ENCODE assay signal across 8 mouse cellular contexts in genomic region chr11:98762756-98763501, GRCm38 (mm10). TPM values are rescaled to one million over a fixed set of nuclear protein-coding genes. Genes with fewer than 3 reads are reported as not detected.
DNase-seq lines count a peak whose midpoint lies in the region; ATAC-seq and TF ChIP-seq lines count a peak whose summit lies in the region.

No protein-coding gene starts in this region.

- H3K4me3 ChIP-seq in layer of hippocampus, adult 2 months: no peak overlapping the region
- H3K4me3 ChIP-seq in embryonic facial prominence, embryonic 14.5 days (ENCODE audit: low read depth, low read length): no peak overlapping the region
- H3K4me3 ChIP-seq in liver, embryonic 11.5 days (ENCODE audit: low read depth, low read length): no peak overlapping the region
- no peak overlapping the region for H3K4me3 ChIP-seq in stomach, postnatal 0 days (ENCODE audit: low read depth, low read length)

- ATAC-seq in embryonic facial prominence, embryonic 14.5 days (ENCODE audit: low read depth): peak; percentile 54
- no peak for ATAC-seq in liver, embryonic 11.5 days (replicated peaks; ENCODE audit: low FRiP score)
- peak; percentile 74 for ATAC-seq in stomach, postnatal 0 days (ENCODE audit: low FRiP score, low TSS enrichment)

- DNase-seq in adrenal gland, adult (ENCODE audit: inconsistent age in 2 of 2, low spot score in 1 of 2): peak; percentile 61 to 89
- no peak for DNase-seq in adrenal gland, adult 8-10 months
- DNase-seq in layer of hippocampus, adult 2 months (ENCODE audit: low spot score in 2 of 2): peak in 1 of 2 experiments; percentile 53
- DNase-seq in layer of hippocampus, adult 9-10 months (ENCODE audit: low spot score): no peak
- DNase-seq in embryonic facial prominence, embryonic 14.5 days (ENCODE audit: low spot score): peak; percentile 93
- no peak for DNase-seq in liver, embryonic 11.5 days (ENCODE audit: low spot score)
- peak; percentile 73 for DNase-seq in stomach, postnatal 0 days (ENCODE audit: low spot score)
- no peak for DNase-seq in spleen, adult 18-20 months

- TF ChIP-seq CTCF in layer of hippocampus, adult 2 months (conservative IDR thresholded peaks at IDR 0.05): peak; percentile 76
- peak; percentile 73 for TF ChIP-seq CTCF in stomach, postnatal 0 days (IDR thresholded peaks at IDR 0.05; ENCODE audit: low read depth)

- H3K9me3 ChIP-seq in embryonic facial prominence, embryonic 14.5 days (ENCODE audit: control insufficient read depth, low read length): no peaks in the 10 kb centered on the region
- no peaks in the 10 kb centered on the region for H3K9me3 ChIP-seq in liver, embryonic 11.5 days (ENCODE audit: control insufficient read depth, low read length)
- H3K9me3 ChIP-seq in stomach, postnatal 0 days (ENCODE audit: control insufficient read depth, low read length): no peaks in the 10 kb centered on the region

- H3K27ac ChIP-seq in layer of hippocampus, adult 2 months: peak overlapping the region; percentile 55; the same call in 1 of the 2 replicates
- peak overlapping the region; percentile 55; the same call in 1 of the 2 replicates for H3K27ac ChIP-seq in embryonic facial prominence, embryonic 14.5 days (replicated peaks; ENCODE audit: low read depth, low read length)
- H3K27ac ChIP-seq in liver, embryonic 11.5 days (ENCODE audit: low read depth, low read length): peak overlapping the region; percentile 35; the same call in 1 of the 2 replicates
- H3K27ac ChIP-seq in stomach, postnatal 0 days (replicated peaks): peak overlapping the region; percentile 74

- no peak overlapping the region for H3K9ac ChIP-seq in embryonic facial prominence, embryonic 14.5 days (ENCODE audit: low read depth, low read length)
- H3K9ac ChIP-seq in liver, embryonic 11.5 days (ENCODE audit: low read depth, low read length): no peak overlapping the region
- H3K9ac ChIP-seq in stomach, postnatal 0 days (ENCODE audit: low read length): no peak overlapping the region

- H3K4me2 ChIP-seq in embryonic facial prominence, embryonic 14.5 days (ENCODE audit: low read depth, low read length): no peak overlapping the region
- no peak overlapping the region for H3K4me2 ChIP-seq in liver, embryonic 11.5 days
- 0 out of 2 replicates have a peak overlapping the region, but pooled peaks have one; percentile 8 for H3K4me2 ChIP-seq in stomach, postnatal 0 days (replicated peaks; ENCODE audit: low read depth)

- H3K4me1 ChIP-seq in embryonic facial prominence, embryonic 14.5 days (ENCODE audit: control insufficient read depth, insufficient read depth, low read length): peaks cover 27% of the 10 kb centered on the region
- peaks cover 41% of the 10 kb centered on the region for H3K4me1 ChIP-seq in liver, embryonic 11.5 days (replicated peaks; ENCODE audit: control insufficient read depth, insufficient read depth, low read length)
- H3K4me1 ChIP-seq in stomach, postnatal 0 days (replicated peaks; ENCODE audit: control insufficient read depth, insufficient read depth): peaks cover 8% of the 10 kb centered on the region; the same call in 1 of the 2 replicates

- 63% methylated on average over 17 of the region's 17 CpGs for WGBS in embryonic facial prominence, embryonic 14.5 days
- WGBS in liver, embryonic 11.5 days: 66% methylated on average over 17 of the region's 17 CpGs
- 53% methylated on average over 17 of the region's 17 CpGs for WGBS in stomach, postnatal 0 days

- TF ChIP-seq EP300 in stomach, postnatal 0 days (optimal IDR thresholded peaks at IDR 0.05): no peak

- no peaks in the 10 kb centered on the region for H3K27me3 ChIP-seq in embryonic facial prominence, embryonic 14.5 days (replicated peaks; ENCODE audit: control insufficient read depth, insufficient read depth, low read length)
- H3K27me3 ChIP-seq in liver, embryonic 11.5 days (replicated peaks; ENCODE audit: control insufficient read depth, insufficient read depth, low read length): no peaks in the 10 kb centered on the region
- H3K27me3 ChIP-seq in stomach, postnatal 0 days (ENCODE audit: control insufficient read depth, insufficient read depth, low read length): no peaks in the 10 kb centered on the region

- peaks cover 57% of the 10 kb centered on the region for H3K36me3 ChIP-seq in embryonic facial prominence, embryonic 14.5 days (ENCODE audit: control insufficient read depth, insufficient read depth, low read length)
- peaks cover 28% of the 10 kb centered on the region for H3K36me3 ChIP-seq in liver, embryonic 11.5 days (ENCODE audit: control insufficient read depth, insufficient read depth, low read length)
- peaks cover 19% of the 10 kb centered on the region for H3K36me3 ChIP-seq in stomach, postnatal 0 days (ENCODE audit: control insufficient read depth, insufficient read depth, low read length)

RNA-seq across cellular contexts. Expression of gene Nr1d1, which starts 12.2 kb away (rescaled TPM):
- total RNA-seq in adrenal gland, adult 8-10 months (2022): 100 to 1,000 TPM; 140 to 286 (median 201) TPM
- 10 to 100 TPM; 93.2 to 94.0 TPM for total RNA-seq in layer of hippocampus, adult 2 months (2021)
- 1.1 and 1.9 TPM in 2 replicates for polyA plus RNA-seq in embryonic facial prominence, embryonic 14.5 days (2014; fragmentation: Nextera tagmentation; extraction: Ambion mirVana)
- 2.1 and 2.7 TPM in 2 replicates for polyA plus RNA-seq in liver, embryonic 11.5 days (2014; fragmentation: Nextera tagmentation; extraction: Ambion mirVana)
- 7.5 and 7.9 TPM in 2 replicates for polyA plus RNA-seq in stomach, postnatal 0 days (2015; fragmentation: Nextera tagmentation; extraction: Ambion mirVana)

RNA-seq across cellular contexts. Expression of gene Thra, which starts 22.5 kb away (rescaled TPM):
- total RNA-seq in adrenal gland, adult 8-10 months (2022): 100 to 1,000 TPM in 1 of 4 experiments, 10 to 100 TPM in 3; 67.1 to 111 (median 82.9) TPM
- total RNA-seq in layer of hippocampus, adult 2 months (2021): 1,000 to 10,000 TPM in 1 of 2 experiments, 100 to 1,000 TPM in 1; 996 to 1,082 TPM
- 57.7 and 62.2 TPM in 2 replicates for polyA plus RNA-seq in embryonic facial prominence, embryonic 14.5 days (2014; fragmentation: Nextera tagmentation; extraction: Ambion mirVana)
- 26.6 and 31.6 TPM in 2 replicates for polyA plus RNA-seq in liver, embryonic 11.5 days (2014; fragmentation: Nextera tagmentation; extraction: Ambion mirVana)
- polyA plus RNA-seq in stomach, postnatal 0 days (2015; fragmentation: Nextera tagmentation; extraction: Ambion mirVana): 24.0 and 24.5 TPM in 2 replicates

RNA-seq across cellular contexts. Expression of gene Msl1, which starts 32.4 kb away (rescaled TPM):
- 10 to 100 TPM; 93.5 to 98.5 (median 93.7) TPM for total RNA-seq in adrenal gland, adult 8-10 months (2022)
- total RNA-seq in layer of hippocampus, adult 2 months (2021): 100 to 1,000 TPM; 168 to 178 TPM
- 18.1 and 18.5 TPM in 2 replicates for polyA plus RNA-seq in embryonic facial prominence, embryonic 14.5 days (2014; fragmentation: Nextera tagmentation; extraction: Ambion mirVana)
- polyA plus RNA-seq in liver, embryonic 11.5 days (2014; fragmentation: Nextera tagmentation; extraction: Ambion mirVana): 14.8 and 17.7 TPM in 2 replicates
- 11.3 and 13.8 TPM in 2 replicates for polyA plus RNA-seq in stomach, postnatal 0 days (2015; fragmentation: Nextera tagmentation; extraction: Ambion mirVana)

RNA-seq across cellular contexts. Expression of gene Med24, which starts 33.7 kb away (rescaled TPM):
- 10 to 100 TPM; 47.7 to 63.3 (median 55.7) TPM for total RNA-seq in adrenal gland, adult 8-10 months (2022)
- total RNA-seq in layer of hippocampus, adult 2 months (2021): 100 to 1,000 TPM; 146 to 148 TPM
- polyA plus RNA-seq in embryonic facial prominence, embryonic 14.5 days (2014; fragmentation: Nextera tagmentation; extraction: Ambion mirVana): 40.7 and 49.0 TPM in 2 replicates
- polyA plus RNA-seq in liver, embryonic 11.5 days (2014; fragmentation: Nextera tagmentation; extraction: Ambion mirVana): 61.9 and 63.6 TPM in 2 replicates
- 16.5 and 18.7 TPM in 2 replicates for polyA plus RNA-seq in stomach, postnatal 0 days (2015; fragmentation: Nextera tagmentation; extraction: Ambion mirVana)

RNA-seq across cellular contexts. Expression of gene Casc3, which starts 41.8 kb away (rescaled TPM):
- total RNA-seq in adrenal gland, adult 8-10 months (2022): 10 to 100 TPM; 34.3 to 47.2 (median 41.6) TPM
- total RNA-seq in layer of hippocampus, adult 2 months (2021): 10 to 100 TPM; 61.0 to 62.1 TPM
- 32.2 and 34.0 TPM in 2 replicates for polyA plus RNA-seq in embryonic facial prominence, embryonic 14.5 days (2014; fragmentation: Nextera tagmentation; extraction: Ambion mirVana)
- 34.8 and 35.6 TPM in 2 replicates for polyA plus RNA-seq in liver, embryonic 11.5 days (2014; fragmentation: Nextera tagmentation; extraction: Ambion mirVana)
- polyA plus RNA-seq in stomach, postnatal 0 days (2015; fragmentation: Nextera tagmentation; extraction: Ambion mirVana): 12.4 and 14.8 TPM in 2 replicates

Comparison
In these comparisons a context has a peak if more than half of its experiments do, and no peak if none do; other contexts are left out.
1. DNase-seq: peak in adrenal gland, adult (2 of 2), embryonic facial prominence, embryonic 14.5 days (single experiment) and stomach, postnatal 0 days (single experiment); none in adrenal gland, adult 8-10 months (single experiment), layer of hippocampus, adult 9-10 months (single experiment), liver, embryonic 11.5 days (single experiment) and spleen, adult 18-20 months (0 of 2).
2. Peak in every context shown above with its lines, with median percentiles within 50 percentile points of each other: H3K27ac ChIP-seq.